Mouse (Mus musculus) heart, postnatal 36 days (tissue): ENCODE data around the gene Tbx2. TPM values are rescaled to one million over a fixed set of nuclear protein-coding genes. Genes with fewer than 3 reads are reported as not detected.

Experiments used
- DNase-seq, 2 experiments: peaks; one replicate each; pipeline ENCODE4 v3.0.0; 2021 to 2022
- intact Hi-C: fragments of 180-260 bp; cut with DNase I; formaldehyde crosslinking; loops from one replicate; pipeline ENCODE4 v1.15.1; 2025
- total RNA-seq, 2 experiments: library from RNA; stranded (reverse); gene quantifications; 2 replicates each; pipeline ENCODE4 v1.2.3; 2021

Tbx2 gene
- total RNA-seq, 2 experiments from 2014 or later, result 6.2 to 6.9 TPM

DNA sequence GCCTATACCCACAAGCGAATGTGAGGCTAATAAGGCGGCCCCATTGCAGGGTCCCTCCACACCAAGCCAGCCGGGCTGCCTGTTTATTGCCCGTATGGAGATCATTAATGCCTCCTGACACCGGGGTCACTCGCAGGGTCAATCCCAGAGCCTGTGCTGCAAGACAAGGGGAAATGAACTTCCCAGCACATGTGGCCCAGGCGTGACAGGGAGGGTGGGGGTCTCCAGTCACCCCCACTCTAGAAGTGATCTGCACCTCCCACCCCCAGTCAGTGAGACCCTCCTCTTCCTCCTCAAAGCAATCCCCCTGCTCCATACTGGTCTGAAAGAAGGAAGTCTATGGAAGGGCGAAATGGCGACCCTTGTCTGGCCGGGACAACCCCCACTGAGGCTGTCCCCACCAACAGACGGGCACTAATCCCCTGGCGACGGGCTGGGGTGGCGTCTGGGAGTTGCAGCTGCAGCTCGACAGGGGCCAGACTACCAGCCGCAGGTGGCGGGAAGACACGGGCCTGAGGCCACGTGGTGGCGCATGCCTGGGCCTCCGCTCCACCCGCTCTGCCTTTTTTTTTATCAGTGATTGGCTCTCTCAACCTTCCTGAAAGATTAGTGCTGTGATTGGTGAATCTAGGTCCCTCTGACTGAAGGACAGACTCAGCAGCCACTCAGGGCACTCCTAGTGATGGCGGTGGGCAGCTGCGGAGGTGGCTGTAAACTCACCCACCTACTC lies 43.9 kb downstream of the Tbx2 start:
- no peak for DNase-seq
- intact Hi-C loops, result no loop called here

DNA sequence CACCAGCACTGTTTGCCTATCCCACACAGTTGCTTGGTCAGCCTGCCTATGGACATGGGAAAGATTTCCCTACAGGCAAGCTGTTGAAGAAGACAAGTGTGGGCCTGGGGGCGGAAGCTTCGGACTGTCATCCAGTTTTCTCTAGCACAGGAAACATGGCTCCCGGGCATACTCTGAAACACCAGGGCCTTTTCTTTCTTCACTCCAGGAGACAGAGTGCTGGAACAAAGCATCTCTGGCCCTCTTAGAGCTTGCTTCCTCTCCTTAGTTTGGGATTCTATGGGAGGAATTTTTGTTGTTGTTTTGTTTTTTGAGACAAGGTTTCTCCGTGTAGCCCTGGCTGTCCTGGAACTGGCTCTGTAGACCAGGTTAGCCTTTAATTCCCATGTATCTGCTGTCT lies 52.1 kb downstream of the Tbx2 start:
- DNase-seq, result no peak
- intact Hi-C loops, result no loop called here

DNA sequence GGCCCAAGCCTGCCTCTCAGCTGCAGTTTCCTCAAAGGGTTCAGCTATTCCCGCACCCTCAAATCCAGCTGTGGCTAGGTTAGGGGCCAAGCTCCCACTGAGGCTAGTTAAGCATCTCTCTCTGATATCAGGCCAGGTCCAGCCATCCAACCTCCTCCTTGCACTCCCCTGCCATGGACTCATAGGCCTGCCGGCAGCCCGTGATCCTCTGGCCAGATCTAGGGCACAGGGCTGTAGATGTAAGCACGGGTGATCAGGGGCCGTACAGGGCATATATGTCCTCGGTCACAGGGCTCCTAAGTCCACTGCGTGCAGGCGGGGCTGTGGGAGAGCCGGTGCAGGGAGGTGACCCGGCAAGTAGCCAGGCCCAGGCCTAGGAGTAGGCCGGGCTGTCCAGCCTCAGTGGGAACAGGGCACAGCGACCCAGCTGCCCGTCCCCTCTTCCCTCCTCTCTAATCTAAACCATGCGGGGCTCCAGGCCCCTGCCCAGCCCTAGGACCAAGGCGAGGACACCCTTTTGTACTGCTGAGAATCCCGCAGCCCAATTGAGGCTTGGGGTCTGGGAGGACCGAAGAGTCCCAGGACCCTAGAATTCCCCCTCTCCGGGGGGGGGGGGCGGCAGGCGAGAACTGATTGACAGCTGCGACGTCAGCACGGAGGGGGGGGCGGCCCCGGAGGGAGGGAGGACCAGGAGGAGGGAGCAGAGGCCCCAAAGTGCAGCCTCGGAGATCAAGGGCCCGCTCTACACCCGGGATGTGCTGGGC lies 53.5 kb downstream of the Tbx2 start, which contains the start of gene Tbx4:
TSS of gene Tbx4 (plus strand) at position 758 of the 764 bp plus-strand sequence.
- intact Hi-C loops, result no loop called here
- no peak for DNase-seq

DNA sequence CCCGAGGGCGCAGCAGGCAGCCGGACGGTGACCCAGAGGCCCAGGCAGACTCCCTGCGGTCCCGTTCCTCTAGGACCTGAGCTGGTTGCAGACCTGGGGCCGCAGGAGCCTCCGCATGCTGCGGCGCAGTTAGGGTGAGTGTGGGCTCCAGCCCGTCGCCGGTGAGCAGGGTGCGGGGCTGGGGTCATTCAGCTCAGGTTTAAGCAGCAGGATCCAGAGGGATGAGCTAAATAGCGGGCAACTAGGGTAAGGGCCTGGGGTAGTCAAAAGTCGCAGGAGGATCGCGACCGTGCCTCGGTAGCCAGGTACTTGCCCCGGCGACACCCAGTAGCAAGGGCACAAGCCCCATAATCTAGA lies 54.1 kb downstream of the Tbx2 start:
- no peak for DNase-seq
- intact Hi-C loops, result no loop called here

DNA sequence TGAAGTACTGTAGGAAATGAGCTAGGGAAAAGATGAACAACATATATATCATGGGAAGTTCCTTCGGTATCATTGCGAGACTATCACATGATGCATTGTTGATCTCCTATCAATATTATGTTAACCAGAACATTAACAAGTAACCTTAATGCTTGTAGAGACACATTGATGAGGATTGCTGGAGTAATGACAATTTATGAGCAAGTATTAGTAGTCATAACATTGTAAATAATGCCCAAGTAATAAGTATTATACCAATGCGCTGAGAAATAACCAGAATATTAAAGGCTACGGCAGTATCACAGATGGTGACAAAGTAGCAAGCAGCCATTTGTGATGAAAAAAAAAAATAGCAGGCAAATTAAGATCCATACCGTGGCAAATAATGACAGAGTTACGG lies 54.9 kb downstream of the Tbx2 start:
- no peak for DNase-seq
- intact Hi-C loops, result no loop called here

DNA sequence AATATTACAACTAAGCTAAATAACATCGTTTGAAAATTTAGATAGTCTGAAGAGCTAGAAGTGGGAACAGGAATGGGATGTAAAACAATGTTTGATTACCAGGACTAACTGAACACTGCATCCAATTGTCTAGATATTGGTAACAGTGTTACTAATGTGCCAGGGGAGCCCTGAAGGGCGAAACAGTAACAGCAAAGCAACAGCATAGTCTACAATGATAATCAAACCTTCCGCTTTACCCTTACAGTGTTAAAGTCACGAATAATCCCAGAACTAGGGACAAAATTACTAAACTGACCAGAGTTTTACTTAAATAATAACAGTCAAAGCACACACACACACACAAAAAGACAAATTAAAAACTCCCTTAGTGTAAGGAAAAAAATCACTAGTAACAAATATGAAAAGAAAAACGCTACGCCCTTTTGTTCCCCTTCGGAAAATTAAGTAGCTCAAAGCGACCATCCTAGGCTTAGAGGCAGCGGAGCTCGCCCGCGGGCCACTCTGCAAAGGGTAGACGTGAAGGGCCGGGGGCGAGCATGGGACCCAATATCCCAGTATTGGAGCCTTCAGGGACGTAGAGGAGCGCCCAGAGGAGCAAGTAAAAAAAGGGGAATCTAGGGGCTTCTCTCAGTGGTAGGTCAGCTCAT lies 55.6 kb downstream of the Tbx2 start:
- intact Hi-C loops, result no loop called here
- DNase-seq, result no peak

DNA sequence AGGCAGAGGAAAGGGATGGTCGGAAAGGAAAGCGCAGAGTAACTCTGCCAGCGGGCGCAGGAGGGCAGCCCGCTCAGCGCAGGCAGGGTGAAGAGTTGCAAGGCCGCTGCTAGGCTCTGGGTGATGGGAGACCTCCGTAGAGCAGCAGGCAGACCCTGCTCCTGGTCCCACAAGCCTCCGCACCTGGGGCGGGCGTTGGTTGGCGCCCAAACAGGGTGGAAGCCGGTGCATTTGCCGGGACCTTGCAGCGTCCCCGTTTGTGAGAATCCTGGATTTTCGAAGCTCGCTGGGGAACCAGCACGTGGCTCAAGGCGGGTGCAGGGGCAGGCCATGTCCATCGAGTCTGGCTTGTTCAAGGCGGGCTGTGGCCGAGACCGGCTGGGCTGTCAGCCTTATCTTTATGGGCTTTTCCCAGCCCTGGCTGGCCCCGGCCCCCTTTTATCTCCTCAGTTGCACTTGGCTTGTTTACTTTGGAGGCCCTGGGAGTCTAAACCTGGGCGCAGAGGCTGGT lies 56.2 kb downstream of the Tbx2 start:
- intact Hi-C loops, result no loop called here

DNA sequence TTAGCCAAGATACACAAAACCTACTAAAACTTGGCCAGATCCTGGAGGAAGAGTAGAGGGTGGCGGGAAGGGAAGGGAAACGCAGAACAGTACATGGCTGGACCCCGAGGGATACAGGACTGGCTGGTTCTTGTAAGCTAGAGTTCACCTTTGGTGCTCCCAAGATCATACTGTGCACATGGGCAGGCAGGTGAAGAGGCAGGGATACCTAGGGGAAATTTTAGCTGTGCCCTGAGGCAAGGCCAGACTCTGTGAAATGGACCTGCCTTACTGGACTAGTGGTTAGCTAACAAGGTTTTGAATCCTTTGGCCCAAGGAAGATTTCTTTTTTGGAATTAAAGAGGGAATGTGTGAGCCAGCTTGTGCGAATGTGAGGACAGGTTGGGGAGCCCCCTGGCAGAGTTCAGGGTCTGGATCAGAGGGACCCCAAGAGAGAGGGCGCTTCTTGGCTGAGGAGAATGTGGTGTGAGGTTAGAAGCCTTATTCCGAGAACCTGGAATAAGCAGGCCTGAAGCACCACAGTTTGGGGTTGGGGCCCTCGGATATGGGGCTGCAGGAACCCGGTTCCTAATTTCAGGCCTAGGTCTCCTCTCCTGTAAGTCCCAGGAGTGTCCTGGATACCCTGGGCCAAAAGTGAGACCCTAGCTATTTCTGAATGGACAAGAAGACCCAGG lies 56.8 kb downstream of the Tbx2 start:
- intact Hi-C loops, result no loop called here
- no peak for DNase-seq

More for the DNA sequence above, 56.2 kb downstream of the Tbx2 start:
- no peak for DNase-seq

DNA sequence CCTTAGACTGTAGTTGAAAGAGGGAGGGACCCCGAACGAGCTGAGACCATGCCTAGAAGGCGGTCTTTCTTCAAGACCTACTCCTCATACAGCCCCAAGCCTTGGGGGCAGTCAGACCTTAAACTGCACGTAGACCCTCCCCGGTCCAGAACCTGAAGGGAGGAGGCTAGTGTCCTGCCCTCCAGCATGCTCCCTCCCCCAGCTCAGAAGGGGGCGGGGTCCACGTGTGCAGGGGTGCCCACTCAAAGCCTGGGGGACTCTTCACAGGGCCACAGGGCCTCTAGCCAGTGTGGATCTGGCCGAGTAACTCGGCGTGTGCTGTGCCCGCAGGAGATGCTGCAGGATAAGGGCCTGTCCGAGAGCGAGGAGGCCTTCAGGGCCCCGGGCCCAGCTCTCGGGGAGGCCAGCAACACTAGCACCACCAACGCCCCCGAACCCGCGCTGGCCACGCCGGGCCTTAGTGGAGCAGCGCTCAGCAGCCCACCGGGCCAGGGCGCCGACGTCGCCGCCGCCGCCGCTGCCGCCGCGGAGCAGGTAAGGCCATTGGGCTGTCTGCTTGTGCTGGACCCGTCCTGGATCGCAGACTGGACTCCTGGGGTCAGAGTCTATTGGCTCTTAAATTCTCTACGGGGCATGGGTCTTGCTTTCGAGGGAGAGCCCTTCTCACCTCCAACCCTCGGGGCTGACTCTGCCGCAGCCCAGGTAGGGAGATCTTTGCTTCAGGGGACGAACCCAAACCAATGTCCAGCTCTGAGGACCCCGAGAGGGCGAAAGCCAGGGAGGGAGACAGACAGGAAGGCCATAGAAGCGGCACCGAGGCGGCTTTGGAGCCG lies 57.6 kb downstream of the Tbx2 start:
- intact Hi-C loops, result no loop called here
- no peak for DNase-seq

DNA sequence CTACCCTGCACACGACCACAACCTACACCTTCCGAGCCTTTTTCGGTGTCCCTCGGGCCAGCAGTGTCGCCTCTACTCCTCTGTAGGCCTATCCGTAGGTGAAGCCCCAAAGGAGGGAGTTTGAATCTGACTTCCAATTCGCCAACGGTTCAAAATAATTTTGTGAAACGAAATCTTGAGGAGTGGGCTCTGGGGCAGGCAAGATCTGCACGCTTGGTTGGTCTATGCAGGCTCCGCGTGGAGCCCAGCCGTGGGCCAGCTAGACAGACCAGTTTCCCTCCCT lies 58.2 kb downstream of the Tbx2 start:
- DNase-seq, result no peak
- intact Hi-C loops, result no loop called here

DNA sequence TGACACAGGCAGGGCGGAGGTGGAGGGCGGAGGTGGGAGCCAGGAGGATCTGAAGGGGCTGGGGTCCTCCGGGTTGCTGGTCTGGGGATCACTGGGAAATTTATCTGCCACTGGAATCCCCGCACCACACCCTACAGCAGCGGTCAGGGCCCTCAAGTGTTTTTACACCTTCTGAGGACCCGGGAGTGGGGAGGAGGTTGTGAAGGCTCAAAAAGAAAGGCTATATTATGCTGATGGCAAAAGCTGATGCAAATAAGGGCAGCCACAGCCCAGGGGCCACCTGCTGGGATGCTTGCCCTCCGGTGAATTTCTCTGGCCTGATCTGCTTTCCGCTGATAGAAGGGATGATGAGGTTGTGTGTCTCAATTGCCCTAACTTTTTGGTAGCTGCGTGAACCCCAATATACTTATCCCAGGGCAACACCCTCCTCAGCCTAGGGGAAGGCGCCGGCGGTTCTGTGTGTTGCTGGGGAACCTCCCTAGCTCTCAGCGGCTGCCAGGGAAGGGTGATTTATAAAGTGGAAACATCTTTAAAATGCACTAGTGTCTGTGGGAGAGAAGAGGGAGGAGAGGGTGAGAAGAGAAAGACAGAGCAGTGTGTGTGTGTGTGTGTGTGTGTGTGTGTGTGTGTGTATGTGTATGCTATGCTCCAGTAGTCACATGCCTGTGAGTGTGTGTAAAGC lies 58.8 kb downstream of the Tbx2 start:
- intact Hi-C loops, result no loop called here
- no peak for DNase-seq

Other genes starting within 250 kb of the Tbx2 start
- not detected for gene Gm11444, start 17.8 kb downstream of the Tbx2 start, total RNA-seq
- not detected for gene Tbx4, start 53.9 kb downstream of the Tbx2 start, total RNA-seq